Mouse (Mus musculus): ENCODE results near the gene Tox2.

Gene Tox2

GRCm38 (mm10) chr2:163205737-163206490, 3.0 kb downstream of the Tox2 start:
- DNase-seq (ENCODE audit: low spot score) = no peak

GRCm38 (mm10) chr2:163207315-163207714, 4.4 kb downstream of the Tox2 start:
- DNase-seq (ENCODE audit: low spot score) = no peak

- DNase-seq (ENCODE audit: low spot score) = no peak
These were observed 6.2 kb downstream of the Tox2 start for GRCm38 (mm10) chr2:163209139-163209538.

GRCm38 (mm10) chr2:163213085-163213484, 10.2 kb downstream of the Tox2 start:
- no peak for DNase-seq (ENCODE audit: low spot score)

- DNase-seq (ENCODE audit: low spot score) = no peak
These were observed 15.2 kb downstream of the Tox2 start for GRCm38 (mm10) chr2:163218095-163218494.

- DNase-seq (ENCODE audit: low spot score) = no peak
These were observed 15.6 kb downstream of the Tox2 start for GRCm38 (mm10) chr2:163218571-163218970.

GRCm38 (mm10) chr2:163219447-163219846, 16.5 kb downstream of the Tox2 start:
- no peak for DNase-seq (ENCODE audit: low spot score)

GRCm38 (mm10) chr2:163220706-163221105, 17.8 kb downstream of the Tox2 start:
- DNase-seq (ENCODE audit: low spot score) = no peak

GRCm38 (mm10) chr2:163225302-163225701, 22.4 kb downstream of the Tox2 start:
- no peak for DNase-seq (ENCODE audit: low spot score)

- no peak for DNase-seq (ENCODE audit: low spot score)
These were observed 26.1 kb downstream of the Tox2 start for GRCm38 (mm10) chr2:163229050-163229449.

GRCm38 (mm10) chr2:163231781-163232534, 29.0 kb downstream of the Tox2 start:
- no peak for DNase-seq (ENCODE audit: low spot score)

GRCm38 (mm10) chr2:163233666-163234065, 30.7 kb downstream of the Tox2 start:
- DNase-seq (ENCODE audit: low spot score) = no peak

- no peak for DNase-seq (ENCODE audit: low spot score)
These were observed 33.1 kb downstream of the Tox2 start for GRCm38 (mm10) chr2:163236057-163236456.

- DNase-seq (ENCODE audit: low spot score) = no peak
These were observed 35.1 kb downstream of the Tox2 start for GRCm38 (mm10) chr2:163237999-163238529.

- no peak for DNase-seq (ENCODE audit: low spot score)
These were observed 37.0 kb downstream of the Tox2 start for GRCm38 (mm10) chr2:163239945-163240344.

- DNase-seq (ENCODE audit: low spot score) = no peak
These were observed 38.9 kb downstream of the Tox2 start for GRCm38 (mm10) chr2:163241867-163242266.

GRCm38 (mm10) chr2:163243917-163244852, 41.3 kb downstream of the Tox2 start:
- DNase-seq (ENCODE audit: low spot score) = no peak

GRCm38 (mm10) chr2:163248912-163249311, 46.0 kb downstream of the Tox2 start:
- DNase-seq (ENCODE audit: low spot score) = no peak

GRCm38 (mm10) chr2:163252645-163253044, 49.7 kb downstream of the Tox2 start:
- no peak for DNase-seq (ENCODE audit: low spot score)

- DNase-seq (ENCODE audit: low spot score) = no peak
These were observed 50.5 kb downstream of the Tox2 start for GRCm38 (mm10) chr2:163253248-163254099.

- no peak for DNase-seq (ENCODE audit: low spot score)
These were observed 51.3 kb downstream of the Tox2 start for GRCm38 (mm10) chr2:163254228-163254627.
